Mouse (Mus musculus) lung, adult 2 months (tissue): ENCODE measurements around the gene Snx27.

Source experiments
- CTCF ChIP-seq: fragments of 200-500 bp; IDR thresholded peaks from 2 replicates; pipeline ENCODE4 v1.5.1; 2011; ENCODE audit warnings: mild to moderate bottlenecking, low read length, control low read depth; ENCODE audit not compliant: insufficient read depth
- POLR2A ChIP-seq: fragments of 200-500 bp; IDR thresholded peaks from 2 replicates; pipeline ENCODE4 v1.6.1; 2011; ENCODE audit warnings: low read depth, mild to moderate bottlenecking, control low read depth, low read length, borderline replicate concordance; ENCODE audit errors: extremely low read depth

GRCm38 (mm10) chr3:94609621-94610020 is 27.1 kb upstream of the Snx27 start:
- no peak for TF ChIP-seq POLR2A
- TF ChIP-seq CTCF: no peak
